Mouse (Mus musculus): ENCODE measurements around the gene Hrh1. TPM values are rescaled to one million over a fixed set of nuclear protein-coding genes. Genes with fewer than 3 reads are reported as not detected.
A peak's percentile ranks its signal among the peaks of the same experiment; 100 is the strongest.

The Hrh1 gene
- 10 to 100 TPM; 15.8 to 19.6 (median 17.2) TPM for total RNA-seq (2022)

DNA sequence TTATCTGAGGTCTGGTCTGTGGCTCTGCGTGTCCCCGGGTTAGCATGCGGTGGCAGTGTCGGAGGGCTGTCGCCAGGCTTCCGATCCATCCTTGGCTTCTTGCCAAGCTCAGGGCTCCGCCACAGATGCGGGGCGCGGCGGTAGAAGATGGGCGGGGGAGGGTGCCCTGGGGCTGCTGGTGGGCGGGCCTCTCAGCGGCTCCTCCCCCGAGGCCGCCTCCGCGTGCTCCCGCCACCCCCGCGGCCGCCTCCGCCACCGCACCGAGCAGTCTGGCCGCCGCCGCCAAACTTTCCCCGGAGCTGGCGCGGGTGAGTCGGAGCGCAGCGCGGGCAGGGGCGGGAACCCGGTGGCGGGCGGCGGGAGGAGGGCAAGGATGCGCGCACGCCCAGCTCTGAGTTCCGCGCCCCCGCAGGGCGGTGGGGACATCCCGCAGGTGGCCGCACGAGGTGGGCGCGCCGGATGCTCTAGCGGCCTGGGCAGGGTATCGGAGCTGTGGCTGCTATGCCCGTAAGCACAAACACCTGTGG is at the start of gene Hrh1:
Gene Hrh1, plus strand, starts transcription at position 246 of the 527 bp plus-strand sequence.
- DNase-seq (ENCODE audit: low spot score in 2 of 2): no peak

DNA sequence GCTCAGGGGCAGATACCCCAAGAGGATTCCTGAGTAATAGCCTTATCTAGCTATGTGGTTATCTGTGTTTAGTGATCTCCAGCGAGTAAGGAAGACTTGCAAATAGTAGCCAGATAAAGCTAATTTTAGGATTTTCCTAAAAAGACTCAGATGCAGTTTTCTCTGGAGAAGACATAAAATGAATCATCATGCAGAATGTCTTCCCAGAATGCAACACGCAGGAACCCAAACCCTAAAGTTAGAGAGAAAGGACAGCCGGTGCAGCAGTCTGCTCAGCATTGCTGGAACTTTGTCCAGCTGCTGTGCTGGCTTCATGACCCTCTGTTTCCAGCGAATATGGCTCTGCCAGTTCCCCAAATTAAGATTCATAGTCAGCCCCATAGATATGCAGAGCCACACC is 43.1 kb upstream of the Hrh1 start:
- DNase-seq (ENCODE audit: low spot score in 2 of 2): no peak

DNA sequence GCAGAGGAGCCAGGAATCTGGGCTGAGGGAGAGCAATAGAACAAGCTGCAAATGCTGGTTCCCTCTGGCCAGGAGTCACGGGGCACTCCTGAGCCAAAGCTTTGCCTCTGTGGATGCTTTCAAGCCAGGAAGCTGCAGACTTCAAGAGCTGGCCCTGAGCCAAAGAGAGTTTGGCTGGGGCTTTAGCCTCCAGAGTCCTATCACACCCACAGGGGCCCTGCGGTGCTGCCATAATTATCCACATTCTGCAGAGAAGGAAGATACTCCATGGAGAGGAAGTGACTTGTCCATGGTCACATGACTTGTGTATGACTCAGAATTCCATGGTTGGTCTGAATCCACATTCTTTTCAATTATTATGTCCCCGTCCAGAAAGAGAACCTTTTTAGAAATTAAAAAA is 39.6 kb upstream of the Hrh1 start:
- no peak for DNase-seq (ENCODE audit: low spot score in 2 of 2)

DNA sequence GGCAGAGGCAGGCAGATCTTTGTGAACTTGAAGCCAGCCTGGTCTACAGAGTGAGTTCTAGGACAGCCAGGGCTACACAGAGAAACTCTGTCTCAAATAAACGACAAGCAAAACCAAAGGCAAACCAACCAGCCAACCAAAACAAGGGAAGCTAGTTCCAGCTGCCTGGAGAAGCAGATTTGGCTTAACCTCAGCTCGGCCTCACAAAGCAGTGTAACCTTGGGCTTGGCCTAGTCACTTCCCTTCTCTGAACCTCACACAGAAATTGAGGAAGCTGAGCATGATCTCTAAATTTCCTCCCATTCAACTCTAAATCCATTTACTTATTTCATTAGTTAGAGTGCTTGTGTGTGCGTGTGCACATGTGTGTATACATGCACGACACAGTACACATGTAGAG is 35.4 kb upstream of the Hrh1 start:
- no peak for DNase-seq (ENCODE audit: low spot score in 2 of 2)

DNA sequence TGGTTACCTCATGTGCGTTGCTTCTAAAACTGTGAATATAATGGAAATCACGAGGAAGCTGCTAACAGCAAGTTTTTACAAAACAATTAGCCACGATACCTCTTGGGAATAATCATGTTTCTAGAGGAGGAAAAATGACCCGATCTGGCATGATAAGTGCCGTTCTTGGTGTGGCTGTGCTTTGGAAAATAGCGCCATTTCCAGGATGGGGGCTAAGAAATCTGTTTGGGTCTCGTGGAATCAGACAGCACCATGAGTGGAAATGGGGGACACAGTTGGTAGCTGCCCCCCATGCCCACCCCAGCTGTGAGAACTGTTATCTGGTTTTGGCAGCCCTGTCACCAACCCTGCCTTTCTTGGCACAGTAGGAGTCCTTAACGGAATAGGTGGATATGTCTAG is 34.0 kb upstream of the Hrh1 start:
- no peak for DNase-seq (ENCODE audit: low spot score in 2 of 2)

DNA sequence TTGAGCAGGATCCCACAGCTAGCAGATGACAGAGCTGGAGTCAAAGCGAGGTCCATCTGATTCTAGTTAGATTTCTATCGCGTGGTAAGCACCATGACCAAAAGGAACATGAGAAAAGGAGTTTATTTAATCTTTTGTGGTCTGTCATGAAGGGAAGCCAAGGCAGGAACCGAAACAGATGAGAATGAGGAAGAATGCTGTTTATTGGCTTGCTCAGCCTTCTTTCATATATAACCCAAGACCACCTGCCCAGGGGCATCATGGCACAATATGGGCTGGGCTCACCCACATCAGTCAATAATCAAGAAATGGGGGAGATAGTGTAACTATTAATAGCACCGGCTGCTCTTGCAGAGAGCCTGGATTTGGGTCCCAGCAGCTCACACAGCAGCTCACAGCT is 33.0 kb upstream of the Hrh1 start:
- DNase-seq (ENCODE audit: low spot score in 2 of 2): no peak

DNA sequence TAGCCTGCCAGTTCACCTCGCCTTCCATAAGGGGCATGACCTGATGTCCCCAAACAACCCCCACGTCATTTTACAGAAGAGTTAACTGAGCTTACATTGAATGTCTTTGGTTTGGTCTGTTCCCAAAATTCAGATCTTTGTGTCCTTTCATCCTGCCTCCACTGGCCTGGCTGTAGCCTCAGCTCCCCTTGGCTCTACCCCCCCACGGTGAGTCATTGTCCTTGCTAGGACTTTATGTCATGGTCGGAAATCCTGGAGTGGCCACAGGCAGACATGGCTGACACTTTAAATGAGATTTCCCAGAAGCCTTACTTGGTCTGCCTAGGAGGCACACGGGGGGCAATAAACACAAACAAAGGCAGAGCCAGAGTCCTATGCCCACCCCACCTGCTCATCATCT is 31.5 kb upstream of the Hrh1 start:
- no peak for DNase-seq (ENCODE audit: low spot score in 2 of 2)

DNA sequence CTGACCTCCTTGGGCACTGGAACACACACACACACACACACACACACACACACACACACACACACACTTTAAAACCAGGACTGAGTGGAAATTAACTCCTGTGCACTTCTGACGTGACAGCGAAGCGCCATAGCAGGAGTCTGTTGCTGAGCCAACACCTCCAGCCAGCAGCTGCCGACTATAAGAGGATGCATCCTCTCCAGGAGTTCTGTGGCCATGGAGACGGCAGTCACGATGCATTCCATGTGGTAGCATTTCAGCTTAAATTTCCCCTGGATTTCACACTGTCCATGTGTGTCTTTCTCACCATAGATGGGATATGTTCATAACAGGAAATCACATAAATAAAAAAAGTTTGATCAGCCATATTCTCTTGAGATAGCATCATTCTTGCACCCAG is 30.1 kb upstream of the Hrh1 start:
- peak in 1 of 2 experiments; percentile 82 for DNase-seq (ENCODE audit: low spot score in 2 of 2)

DNA sequence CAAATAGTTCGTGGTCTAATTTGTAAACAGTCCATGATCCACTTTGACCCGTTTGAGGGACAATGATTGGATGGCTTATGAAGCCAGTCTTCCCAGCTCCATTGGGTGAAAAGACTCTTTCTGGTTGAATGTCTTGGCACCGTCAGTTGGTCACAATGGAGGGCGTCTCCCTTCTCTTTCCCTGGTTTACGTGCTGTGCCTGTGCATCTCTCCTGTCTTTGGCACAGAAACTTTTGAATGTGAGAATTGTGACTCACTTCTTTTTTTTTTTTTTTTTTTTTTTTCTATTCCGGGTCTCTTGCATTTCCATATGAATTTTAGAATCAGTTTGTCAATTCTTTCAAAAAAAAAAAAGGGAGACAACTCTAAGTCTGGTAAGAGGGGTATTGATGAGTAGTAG is 29.5 kb upstream of the Hrh1 start:
- DNase-seq (ENCODE audit: low spot score in 2 of 2): no peak

DNA sequence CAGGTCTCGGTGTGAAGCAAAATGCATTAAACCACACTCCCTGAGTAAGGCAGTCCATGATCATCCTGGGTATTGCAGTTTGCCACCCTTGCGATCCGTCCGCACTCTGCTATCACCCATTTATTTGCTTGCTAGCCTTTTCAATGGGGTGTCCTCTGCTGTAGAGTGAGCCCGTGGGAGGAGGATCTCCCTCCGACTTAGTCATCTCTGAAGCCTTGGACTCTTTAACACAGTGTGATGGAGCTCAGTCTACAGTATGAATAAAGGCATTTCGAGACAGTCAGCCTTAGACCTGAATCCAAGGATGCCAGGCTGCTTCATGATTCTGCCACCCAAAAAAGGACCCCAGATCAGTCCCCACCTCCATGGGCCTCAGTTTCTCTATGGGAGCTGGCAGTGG is 25.0 kb upstream of the Hrh1 start:
- no peak for DNase-seq (ENCODE audit: low spot score in 2 of 2)

DNA sequence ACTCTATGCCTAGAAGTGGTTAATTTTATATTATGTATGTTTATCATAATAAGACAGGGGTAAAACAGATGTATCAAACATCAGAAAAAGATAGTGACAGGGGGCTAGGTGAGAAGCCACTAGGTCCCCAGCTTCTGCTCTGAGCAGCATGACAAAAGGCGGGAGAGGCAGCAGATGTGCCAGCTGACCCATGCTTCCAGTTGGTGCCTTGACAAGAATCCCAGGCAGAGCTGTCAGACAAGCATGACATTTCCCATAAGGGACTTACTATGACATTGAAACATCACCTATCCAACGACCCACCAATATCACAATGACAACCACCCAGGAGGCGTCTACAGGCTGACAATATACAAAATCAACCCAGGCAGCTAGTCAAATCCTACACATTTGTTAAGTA is 16.9 kb upstream of the Hrh1 start:
- no peak for DNase-seq (ENCODE audit: low spot score in 2 of 2)

DNA sequence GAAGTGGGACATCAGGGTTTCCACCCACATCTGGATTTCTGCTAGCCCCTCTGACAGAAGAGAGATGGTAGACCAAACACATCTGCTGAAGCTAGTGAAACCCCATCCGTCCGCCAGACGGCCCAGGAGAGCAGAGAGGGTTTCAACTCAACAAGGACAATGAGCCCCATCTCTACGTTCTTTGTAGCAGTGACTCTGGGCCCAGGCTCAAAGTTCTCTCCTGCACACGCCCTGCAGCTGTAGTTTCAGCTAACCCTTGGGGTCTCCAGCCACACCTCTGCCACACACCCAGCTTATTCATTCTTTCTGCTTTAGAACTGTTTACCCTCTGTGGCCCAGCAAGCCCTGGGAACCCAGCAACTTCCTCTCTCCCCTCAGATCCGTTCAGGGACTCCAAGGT is 10.4 kb upstream of the Hrh1 start:
- DNase-seq (ENCODE audit: low spot score in 2 of 2): no peak

DNA sequence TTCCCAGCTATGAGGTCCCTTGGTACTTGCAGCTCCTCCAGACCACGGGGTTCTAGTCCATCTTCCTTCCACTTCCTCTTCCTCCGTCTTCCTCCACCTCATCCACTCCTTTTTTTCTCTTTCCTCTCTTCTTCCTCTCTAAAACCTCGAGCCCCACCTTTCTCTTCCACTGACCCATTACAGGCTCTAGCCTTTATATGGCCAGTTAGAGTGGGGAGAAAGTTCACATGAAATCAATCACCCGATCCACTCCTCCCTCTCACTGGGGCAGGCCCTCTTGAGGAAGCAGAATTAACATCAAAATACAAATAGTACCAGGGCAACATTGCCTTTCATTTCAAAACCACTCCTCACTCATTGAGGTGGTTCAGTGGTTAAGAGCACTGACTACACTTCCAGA is 9.9 kb upstream of the Hrh1 start:
- DNase-seq (ENCODE audit: low spot score in 2 of 2): no peak

DNA sequence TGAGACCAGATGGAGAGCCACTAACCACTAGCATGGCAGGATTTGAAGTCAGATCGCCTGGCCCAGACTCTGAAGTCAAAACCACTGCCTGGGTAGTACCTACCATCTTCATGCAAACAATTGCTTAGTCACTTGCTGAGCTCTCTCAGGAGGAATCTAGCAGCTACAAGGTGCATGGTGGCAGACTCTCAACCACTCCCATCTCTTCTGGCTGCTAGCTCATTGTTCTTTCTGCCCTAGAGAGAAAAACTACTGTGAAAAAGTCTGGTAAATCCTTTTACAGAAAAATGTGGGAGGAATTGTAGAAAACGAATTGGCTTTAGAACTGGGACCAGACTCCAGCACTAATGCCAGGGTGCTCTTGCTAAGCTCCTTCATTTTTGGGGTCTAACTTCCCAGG is 7.6 kb upstream of the Hrh1 start:
- no peak for DNase-seq (ENCODE audit: low spot score in 2 of 2)

DNA sequence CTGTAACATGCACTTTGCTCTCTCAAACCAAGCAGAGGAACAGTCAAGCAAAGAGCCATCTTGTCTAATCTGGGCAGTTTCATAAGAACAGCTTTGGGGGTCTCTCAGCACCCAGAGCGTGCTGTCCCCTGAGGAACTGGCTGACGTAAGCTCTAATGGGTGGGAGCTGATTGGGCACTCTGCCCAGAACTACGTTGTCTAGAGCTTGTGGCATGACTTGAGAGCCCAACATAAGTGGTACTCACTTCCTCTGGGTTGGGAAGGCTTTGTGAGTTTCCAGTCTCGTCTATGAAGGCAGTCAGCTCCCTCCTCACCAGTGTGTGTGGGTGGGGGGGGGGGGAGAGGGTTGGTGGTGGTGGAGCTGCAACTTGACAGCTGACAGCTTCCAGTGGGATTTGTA is 2.8 kb upstream of the Hrh1 start:
- no peak for DNase-seq (ENCODE audit: low spot score in 2 of 2)

DNA sequence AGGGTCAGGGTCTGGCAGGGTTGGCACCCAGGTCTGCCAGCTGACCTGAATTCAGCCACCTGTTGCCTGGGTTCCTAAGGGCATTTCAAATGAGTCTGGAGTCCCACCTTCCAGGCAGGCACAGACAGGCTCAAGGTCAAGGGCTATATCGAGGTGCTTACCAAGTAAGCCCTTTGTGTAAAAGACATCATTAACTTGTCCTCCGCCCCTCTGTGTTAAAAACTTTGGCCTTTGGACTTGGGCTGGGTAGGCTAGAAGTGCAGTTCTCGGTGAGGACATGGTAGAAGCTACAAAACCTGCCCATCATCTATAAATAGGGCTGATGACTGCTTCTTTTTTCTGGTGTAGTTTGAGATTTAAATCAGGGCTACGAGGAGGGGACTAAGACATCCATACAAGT is 1.1 kb upstream of the Hrh1 start:
- DNase-seq (ENCODE audit: low spot score in 2 of 2): no peak

DNA sequence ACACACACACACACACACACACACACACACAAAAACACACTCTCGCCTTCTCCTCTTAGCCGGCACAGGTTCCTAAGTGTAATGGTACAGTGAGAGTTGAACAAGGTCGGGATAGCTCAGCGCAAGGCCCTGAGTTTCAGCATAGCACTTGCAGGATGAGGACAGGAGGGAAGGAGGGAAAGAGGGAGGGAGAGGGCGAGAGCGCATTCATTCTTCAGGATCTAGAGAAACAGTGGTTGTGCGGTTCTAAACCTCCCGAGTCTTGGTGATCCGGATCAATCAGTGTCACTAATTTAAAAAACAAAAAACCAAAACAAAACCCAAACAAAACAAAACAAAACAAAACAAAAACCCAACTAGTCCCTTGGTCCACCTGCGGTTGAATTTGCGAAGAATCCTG is 456 bp upstream of the Hrh1 start:
- no peak for DNase-seq (ENCODE audit: low spot score in 2 of 2)

DNA sequence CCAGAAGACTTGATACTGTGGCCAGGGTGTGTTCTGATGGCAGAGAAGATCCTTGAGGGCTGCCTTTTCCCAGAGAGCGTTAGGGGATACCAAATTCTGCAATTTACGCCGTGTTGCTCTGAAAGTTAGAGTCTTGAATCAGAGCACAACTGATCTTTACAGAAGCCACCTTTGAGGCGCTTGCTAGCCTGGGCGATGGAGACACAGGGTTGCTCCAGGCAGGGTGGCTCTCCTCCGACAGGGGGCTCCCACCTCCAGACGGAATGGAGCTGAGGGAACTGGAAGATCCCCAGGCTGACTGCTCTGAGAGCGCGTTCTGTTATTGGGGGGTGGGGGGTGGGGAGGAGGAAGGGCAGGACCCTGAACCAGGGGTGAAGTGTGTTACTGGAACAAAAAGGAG is 890 bp downstream of the Hrh1 start:
- DNase-seq (ENCODE audit: low spot score in 2 of 2): peak in 1 of 2 experiments; percentile 64

DNA sequence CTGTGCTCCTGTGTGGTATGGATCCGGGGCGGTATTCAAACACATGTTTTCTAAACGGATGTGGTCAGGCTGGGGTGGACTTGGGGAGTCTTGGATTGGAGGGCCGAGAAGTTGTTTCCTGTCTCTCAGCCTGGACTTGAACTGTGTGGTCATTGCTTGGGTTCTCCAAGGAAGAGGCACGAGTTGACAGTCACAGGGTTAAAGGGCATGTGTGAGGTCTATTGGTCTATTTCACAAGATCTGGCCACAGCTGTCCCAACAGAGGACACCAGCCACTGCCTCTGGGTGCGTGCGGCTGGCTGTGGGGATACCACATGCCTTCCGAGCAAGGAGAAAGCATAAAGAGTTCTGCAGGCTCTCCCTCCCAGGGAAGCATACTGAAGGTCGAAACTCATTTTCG is 2.7 kb downstream of the Hrh1 start:
- DNase-seq (ENCODE audit: low spot score in 2 of 2): no peak

DNA sequence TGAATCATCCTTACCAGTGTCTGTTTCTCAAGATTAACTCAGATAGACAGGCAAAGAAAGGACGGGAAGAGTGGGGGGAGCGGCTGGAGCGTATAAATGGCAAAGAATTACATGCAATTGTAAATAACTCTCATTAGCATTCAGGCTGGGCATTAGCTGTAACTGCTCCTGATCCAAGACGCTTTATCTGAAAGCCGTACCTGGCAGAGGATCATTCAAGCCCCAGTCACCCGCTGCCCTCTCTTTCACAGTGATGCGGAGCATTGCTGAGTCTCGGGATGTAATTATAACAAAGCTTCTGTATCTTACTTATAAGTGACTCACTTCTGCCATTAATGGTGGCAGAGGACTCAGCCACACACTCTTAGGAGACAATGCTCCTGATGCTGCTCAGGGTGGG is 3.1 kb downstream of the Hrh1 start:
- DNase-seq (ENCODE audit: low spot score in 2 of 2): no peak

DNA sequence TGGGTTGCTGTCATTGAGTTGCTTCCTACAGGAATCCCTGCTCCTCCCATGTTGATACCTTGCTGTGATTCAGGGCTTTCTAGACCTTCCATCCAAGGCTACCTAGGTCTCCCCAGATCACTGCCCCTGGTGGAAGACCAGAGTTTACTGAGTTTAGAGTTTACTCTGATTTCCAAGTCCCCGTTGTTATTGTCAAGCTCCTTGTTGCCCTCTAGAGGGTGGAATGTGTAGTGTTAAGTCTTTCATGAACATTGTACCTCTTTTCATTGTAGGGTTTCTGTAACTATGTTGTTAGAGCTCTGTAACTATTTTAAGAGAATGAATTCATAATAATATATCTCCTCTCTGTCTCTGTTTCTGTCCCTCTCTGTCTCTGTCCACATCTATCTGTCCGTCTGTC is 4.4 kb downstream of the Hrh1 start:
- DNase-seq (ENCODE audit: low spot score in 2 of 2): no peak

DNA sequence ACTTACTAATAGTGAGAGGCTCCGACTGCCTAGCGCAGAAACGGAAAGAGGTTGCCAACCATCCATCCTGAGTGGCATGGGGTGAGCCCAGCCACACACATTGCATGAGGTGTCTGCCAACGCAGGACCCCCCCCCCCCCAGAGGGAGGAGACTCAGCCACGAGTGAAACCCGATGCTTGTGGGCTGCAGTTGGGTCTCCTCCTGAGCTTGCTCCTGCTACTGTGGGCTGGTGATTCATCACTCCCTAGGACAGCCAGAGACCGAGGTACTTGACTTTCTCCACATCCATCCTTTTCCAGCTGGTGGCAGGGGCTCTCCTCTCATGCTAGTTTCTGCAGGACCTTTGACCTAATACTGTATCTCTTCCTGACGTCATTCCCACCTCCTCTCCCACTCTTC is 5.9 kb downstream of the Hrh1 start:
- no peak for DNase-seq (ENCODE audit: low spot score in 2 of 2)

DNA sequence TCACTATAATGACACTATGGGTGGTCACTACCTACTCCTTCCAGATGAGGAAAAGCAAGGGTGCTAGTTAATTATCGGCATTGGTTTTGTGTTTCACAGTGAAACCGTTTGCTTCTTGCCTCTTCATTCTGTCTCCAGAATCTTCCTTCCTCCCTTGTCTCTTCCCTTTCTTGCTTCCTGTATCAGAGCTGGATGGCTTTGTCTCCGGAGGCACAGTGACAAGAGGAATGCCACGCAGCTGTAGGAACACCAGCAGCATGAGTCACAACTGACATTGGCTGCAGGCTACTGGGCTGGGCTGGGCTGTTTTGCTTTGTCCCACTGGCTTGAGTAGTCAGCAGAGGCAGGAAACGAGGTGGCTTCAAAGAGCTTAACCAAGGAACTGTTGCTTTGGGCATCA is 6.4 kb downstream of the Hrh1 start:
- no peak for DNase-seq (ENCODE audit: low spot score in 2 of 2)

DNA sequence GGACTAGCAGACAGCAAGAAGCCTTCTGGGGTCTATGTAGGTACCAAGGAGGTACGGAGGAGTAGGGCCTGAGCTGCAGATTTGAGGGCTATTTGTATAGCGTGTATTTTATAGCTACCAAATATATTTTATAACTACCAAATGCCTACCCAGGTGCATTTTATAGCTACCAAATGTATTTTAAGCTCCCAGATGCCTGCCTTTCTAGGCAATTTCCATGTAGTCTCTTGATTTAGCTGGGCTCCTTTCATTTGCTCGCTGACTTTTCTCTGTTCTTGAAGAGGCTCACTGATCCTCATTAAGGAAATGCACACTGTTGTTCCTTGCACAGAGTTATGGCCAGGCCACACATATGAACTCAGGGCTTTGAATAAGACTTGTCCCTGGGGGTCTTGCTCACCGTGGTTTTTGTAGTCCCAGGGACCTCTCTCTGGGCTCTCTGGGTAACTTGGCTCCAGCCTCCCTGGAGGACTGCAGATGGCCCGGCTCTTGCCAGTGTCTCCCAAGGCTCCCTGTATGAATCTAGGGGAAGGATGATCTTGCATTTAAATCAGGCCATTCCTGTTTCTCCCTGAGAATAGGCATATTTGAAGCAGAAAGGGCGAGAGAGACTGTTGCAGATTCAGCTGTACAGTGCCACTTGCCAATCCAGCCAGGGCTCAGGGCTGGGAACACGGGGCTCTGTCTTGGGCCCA is 7.2 kb downstream of the Hrh1 start:
- no peak for DNase-seq (ENCODE audit: low spot score in 2 of 2)
